Mouse (Mus musculus) lung, postnatal 36 days (tissue): ENCODE data around the gene Fgfr2.

Source experiments
- DNase-seq: peaks from one replicate; pipeline ENCODE4 v3.0.0; 2022; ENCODE audit warnings: mixed read lengths

Gene Fgfr2

DNA sequence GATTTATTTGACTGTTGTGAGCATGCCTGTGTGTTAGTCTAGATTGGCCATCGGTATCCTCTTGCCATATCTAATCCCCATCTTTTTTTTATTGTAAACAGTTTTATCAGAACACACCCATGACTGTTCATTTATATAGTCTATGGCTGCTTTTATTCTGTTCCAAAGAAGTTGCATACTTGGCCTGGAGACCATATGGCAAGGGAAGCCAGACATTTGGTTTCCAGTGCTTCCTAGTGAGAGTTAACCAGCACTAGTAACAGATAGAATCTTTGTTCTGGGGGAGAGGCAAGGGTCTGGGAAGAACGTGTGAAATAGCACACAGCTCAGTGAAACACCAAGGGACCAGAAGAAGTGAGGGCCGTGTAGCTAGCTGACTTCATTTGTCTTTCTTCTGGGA lies 2153.6 kb downstream of the Fgfr2 start:
- no peak for DNase-seq

GRCm38 (mm10) chr7:130969076-130969475 lies 2154.1 kb downstream of the Fgfr2 start:
- peak; percentile 28 for DNase-seq

DNA sequence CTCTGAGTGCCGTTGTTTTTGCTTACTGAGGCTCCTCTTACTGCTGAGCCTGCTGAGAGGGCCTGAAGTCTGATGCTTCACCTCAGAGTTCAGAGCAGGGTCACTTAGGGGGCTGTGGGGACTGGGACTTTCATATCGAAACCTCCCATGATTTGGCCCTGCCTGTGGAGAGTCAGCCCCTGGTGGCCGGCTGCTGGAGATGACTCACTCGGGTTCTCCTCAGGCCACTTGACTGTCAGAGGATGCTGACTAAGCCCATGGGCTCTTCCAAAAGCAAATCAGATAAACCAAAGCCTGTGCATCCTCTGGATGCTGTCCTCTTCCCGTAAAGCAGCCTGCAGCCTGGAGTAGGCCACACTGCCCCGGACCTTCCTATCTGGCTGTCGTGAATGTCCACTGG lies 2154.6 kb downstream of the Fgfr2 start:
- peak; percentile 31 for DNase-seq

GRCm38 (mm10) chr7:130967901-130968300 lies 2155.2 kb downstream of the Fgfr2 start:
- no peak for DNase-seq

DNA sequence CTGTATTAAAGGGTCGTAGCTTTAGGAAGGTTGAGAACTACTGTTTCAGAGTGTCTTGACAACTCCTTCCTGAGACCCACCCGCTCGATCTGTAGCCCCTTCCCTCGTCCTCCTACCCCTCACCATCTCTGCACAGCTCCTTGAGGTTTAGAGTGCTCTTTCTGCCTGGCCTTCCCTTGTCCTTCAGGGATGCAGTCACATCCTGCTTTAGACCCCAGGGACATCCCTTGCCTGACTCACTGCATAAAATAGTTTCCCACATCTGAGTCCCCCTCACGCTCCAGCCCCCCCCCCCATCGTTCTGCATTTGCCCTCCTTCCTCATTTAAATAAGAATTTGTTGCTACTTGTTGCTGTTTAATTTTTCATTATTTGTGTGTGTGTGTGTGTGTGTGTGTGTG lies 2156.3 kb downstream of the Fgfr2 start:
- DNase-seq = no peak

- DNase-seq = no peak
These were observed 2156.7 kb downstream of the Fgfr2 start for GRCm38 (mm10) chr7:130966451-130966850.

DNA sequence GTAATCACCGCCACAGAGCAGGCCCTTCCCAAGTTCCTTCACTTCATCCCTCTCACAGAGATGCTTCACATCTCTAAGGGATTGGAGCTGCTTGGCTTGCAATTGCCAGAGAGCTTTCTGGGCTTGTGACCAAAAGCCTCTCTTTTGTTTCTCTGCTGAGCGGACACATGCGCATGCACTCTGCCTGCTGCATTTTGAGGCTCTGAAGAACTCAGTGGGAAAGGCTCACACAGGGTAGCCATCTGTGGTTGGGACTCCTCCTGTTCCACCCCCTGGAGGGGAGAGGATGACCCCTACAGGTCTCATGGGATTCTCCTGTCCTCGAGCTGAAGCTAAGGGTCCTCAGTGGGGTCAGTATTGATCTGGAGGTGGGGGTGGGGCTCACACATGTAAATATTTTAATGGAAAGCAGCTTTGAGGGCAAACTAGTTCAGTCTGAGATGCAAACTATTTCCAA lies 2157.2 kb downstream of the Fgfr2 start:
- no peak for DNase-seq

GRCm38 (mm10) chr7:130965396-130965795 lies 2157.8 kb downstream of the Fgfr2 start:
- DNase-seq = no peak

DNA sequence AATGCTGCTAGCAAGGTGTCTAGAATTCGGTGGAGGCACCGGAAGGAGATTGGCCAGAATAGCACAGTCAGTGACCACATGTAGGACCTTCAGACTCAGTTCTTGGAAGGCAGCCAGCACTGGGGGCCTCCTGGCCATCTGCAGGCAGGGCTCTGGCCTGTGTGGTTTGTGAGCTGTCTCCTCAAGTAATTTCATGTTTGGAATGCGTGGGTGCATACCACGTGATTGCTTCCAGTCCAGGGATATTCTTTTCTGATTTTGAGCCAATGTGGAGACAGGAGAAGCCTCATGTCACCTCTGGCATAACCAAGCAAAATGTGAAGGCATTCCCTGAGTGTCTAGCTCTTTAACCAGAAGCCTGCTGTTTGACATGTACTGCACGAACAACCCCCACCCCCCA lies 2158.5 kb downstream of the Fgfr2 start:
- peak; percentile 52 for DNase-seq

GRCm38 (mm10) chr7:130961429-130961828 lies 2161.7 kb downstream of the Fgfr2 start:
- DNase-seq = no peak

- DNase-seq = peak; percentile 69
These were observed 2163.3 kb downstream of the Fgfr2 start for GRCm38 (mm10) chr7:130959868-130960267.

DNA sequence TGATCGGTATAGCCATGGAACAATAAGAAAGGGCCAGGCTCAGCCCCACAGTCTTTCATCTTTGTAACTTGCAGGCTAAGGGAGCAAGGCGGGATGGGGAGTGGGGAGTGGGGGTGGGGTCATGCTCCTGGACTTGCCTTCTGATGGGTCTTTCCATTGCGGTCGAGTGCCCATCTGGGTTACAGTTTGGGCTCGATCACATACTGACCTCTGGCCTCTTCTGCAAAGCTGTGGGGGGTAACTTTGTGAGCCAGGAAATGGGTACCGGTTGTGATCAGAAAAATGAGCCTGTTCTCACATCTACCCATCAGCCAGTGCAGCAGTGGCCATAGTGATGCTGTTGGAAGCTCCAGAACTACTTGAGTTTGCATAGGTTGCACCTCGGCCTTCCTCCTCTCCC lies 2164.6 kb downstream of the Fgfr2 start:
- no peak for DNase-seq

GRCm38 (mm10) chr7:130954177-130954601 lies 2169.0 kb downstream of the Fgfr2 start:
- no peak for DNase-seq

DNA sequence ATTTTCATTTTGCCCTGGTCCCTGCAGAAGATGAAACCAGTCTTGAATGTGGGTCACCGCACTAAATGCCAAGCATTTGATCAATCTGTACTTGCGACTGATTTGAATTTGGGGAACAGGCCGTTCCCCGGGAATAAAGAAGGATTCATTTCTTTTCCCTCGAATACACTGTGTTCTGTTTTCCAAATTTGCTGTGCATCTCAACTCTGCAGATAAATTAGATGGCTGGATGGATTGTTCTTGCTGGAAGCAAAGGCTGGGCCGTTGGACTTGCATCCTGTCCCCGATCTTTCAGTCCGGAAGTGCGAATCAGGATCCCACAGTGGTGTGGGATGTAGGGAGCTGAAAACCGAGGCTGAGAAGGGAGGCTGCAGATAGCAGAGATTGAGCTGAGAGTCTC lies 2169.8 kb downstream of the Fgfr2 start:
- no peak for DNase-seq

DNA sequence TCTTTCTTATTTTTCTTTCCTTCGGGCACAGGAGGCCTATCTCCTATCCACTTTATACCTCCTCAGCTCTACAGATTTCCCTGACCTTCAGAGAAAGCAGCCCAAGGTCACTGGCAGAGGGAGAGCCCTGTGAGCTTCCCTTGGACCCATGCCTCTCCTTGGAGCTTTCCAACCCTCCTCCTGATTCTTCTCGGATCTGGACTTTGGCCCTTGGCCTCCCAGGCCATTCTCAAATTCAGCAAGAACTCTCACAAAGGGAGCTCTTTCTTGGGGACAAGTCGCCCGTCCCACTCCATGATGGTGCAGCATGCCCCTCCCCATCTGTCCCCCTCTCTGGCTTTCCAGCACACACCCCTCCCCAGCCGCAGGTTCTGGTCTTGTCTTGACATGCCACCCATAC lies 2172.1 kb downstream of the Fgfr2 start:
- no peak for DNase-seq

- DNase-seq = no peak
These were observed 2172.7 kb downstream of the Fgfr2 start for GRCm38 (mm10) chr7:130950482-130950881.

DNA sequence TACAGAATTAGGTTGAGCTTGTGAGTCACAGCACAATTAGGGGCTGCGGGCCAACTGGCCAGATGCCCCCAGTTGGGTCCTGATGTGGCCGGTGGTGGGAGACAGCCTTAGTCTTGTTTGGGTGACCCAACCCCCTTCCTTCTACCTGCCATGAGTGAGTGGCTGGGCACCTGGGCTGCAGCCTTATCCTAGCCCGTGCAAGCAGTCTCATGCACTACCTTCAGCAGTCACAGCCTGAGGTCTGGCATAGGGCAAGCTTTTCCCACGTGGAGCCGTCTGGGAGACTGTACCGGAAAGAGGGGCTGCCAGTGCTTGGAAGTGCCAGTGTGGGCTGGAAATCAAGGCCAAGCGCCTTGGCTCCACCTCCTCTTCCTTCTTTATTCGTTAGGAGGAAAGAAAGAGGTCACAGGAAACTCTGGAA lies 2173.8 kb downstream of the Fgfr2 start:
- peak; percentile 72 for DNase-seq

DNA sequence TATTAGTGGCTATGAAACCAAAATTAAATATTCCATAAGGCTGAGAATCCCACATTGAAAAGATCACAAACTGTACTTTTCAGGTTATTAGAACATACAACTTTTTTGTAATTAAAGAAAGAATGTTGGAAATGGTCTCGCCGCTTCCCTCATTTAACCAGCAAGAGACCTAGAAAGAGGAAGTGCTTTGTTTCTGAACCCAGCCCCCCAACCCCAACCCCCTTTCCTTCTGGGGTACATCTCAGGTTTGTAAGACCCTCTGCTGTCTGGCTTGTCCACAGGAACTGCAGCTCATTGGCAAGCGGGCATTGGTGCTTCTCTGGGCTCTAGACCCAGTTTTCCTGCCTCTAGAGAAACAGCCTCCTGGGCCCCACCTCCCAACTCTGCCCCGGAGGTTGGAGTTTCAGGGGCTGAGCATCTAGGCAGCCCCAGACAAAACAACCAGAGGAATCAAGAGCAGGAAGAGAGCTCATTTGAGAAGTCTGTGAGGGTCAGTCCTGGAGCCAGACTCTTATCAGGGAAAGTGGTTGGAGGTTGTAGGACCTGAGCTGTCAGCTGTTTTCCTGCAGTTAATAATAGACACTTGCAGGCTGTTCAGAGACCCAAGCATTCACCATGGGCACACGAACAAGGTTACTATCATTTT lies 2174.5 kb downstream of the Fgfr2 start:
- no peak for DNase-seq

- no peak for DNase-seq
These were observed 2176.8 kb downstream of the Fgfr2 start for GRCm38 (mm10) chr7:130946303-130946702.

DNA sequence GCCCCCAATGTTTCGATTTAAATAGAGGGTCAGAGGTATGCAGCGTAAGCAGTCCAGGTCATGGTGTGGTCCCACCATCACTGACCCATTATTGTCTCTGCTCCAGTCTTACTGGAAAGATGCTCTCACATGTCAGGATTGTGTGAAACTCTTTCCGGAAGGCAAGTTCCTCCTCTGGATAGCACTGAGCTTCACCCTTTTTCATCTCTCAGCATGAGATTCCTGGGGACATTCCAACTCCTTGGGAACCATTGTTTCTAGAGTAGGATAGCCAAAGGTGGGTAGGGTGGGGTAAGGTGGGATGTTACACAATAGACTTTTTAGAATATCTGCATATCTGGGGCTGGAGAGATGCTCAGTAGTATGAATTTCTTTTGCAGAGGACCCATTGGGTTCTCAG lies 2177.4 kb downstream of the Fgfr2 start:
- DNase-seq = no peak

DNA sequence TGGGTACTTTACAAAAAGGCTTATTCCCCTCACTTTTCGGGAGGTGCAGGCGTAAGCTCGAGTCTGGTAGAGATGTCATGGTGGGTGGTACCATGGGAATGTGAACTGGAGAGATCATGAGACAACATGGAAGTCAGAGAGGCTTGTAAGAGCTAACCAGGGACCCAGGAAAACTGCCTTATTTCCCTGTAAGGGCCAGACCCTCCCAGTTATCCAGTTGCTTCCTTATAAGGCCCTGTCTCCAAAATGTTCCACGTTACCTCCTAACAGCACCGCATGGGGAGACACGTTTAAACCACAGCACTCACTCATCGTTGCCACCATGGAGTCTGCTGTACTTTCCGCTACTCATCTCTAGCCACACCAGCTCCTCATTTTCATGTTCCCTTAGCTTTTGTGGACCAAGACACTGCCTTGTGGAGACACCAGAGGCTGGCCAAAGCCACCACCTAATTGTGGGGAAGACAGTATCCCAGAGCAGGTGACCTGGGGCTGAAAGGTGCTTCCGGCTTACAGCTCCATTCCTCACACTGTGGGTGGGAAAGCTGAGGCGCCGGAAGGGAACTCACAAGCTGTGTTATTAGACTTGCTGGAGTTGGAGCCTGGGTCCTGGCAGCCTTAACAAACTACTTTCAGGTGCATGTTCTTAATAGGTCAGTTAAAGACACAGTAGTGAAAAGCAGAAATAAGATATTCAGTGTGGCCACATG lies 2178.2 kb downstream of the Fgfr2 start:
- DNase-seq = no peak

- DNase-seq = peak; percentile 65
These were observed 2179.8 kb downstream of the Fgfr2 start for GRCm38 (mm10) chr7:130943280-130943895.

- DNase-seq = no peak
These were observed 2182.4 kb downstream of the Fgfr2 start for GRCm38 (mm10) chr7:130940733-130941132.

GRCm38 (mm10) chr7:130938896-130939295 lies 2184.3 kb downstream of the Fgfr2 start:
- no peak for DNase-seq
